Mouse (Mus musculus) hindbrain, embryonic 12.5 days (tissue): ENCODE results near the gene BC017158. TPM values are rescaled to one million over a fixed set of nuclear protein-coding genes. Genes with fewer than 3 reads are reported as not detected.

ENCODE experiments used
- ATAC-seq: fragments of 200-750 bp; cut with Nextera tagmentation; 2 replicates; pipeline ENCODE4 v1.8.0; 2017; ENCODE audit warnings: moderate TSS enrichment; ENCODE audit not compliant: low FRiP score
- H3K27ac ChIP-seq: fragments of 300-500 bp; sonication (generic); 2 replicates; pipeline ENCODE4 v1.5.1; 2016; ENCODE audit warnings: mild to moderate bottlenecking
- H3K27me3 ChIP-seq: fragments of 300-500 bp; sonication (generic); 2 replicates; pipeline ENCODE4 v1.6.1; 2016; ENCODE audit warnings: mild to moderate bottlenecking
- H3K36me3 ChIP-seq: fragments of 300-500 bp; sonication (generic); 2 replicates; pipeline ENCODE4 v1.6.1; 2016; ENCODE audit warnings: mild to moderate bottlenecking
- H3K4me1 ChIP-seq: fragments of 300-500 bp; sonication (generic); 2 replicates; pipeline ENCODE4 v1.6.1; 2016
- H3K4me2 ChIP-seq: fragments of 300-500 bp; sonication (generic); replicated peaks from 2 replicates; pipeline ENCODE4 v1.6.1; 2016; ENCODE audit warnings: mild to moderate bottlenecking
- H3K4me3 ChIP-seq: fragments of 300-500 bp; sonication (generic); 2 replicates; pipeline ENCODE4 v1.5.1; 2016; ENCODE audit warnings: mild to moderate bottlenecking
- H3K9ac ChIP-seq: fragments of 300-500 bp; sonication (generic); 2 replicates; pipeline ENCODE4 v1.6.1; 2016; ENCODE audit warnings: mild to moderate bottlenecking, moderate library complexity
- H3K9me3 ChIP-seq: fragments of 300-500 bp; sonication (generic); replicated peaks from 2 replicates; pipeline ENCODE4 v1.6.1; 2016; ENCODE audit warnings: mild to moderate bottlenecking
- WGBS: fragments of 180-500 bp; shearing (Covaris S2); methylation state at CpG from one replicate; pipeline ENCODE4 v1.1.7; 2016; 5-methylcytosine and 5-hydroxymethylcytosine counted together
- polyA plus RNA-seq: library from polyadenylated mRNA; unstranded; fragments of >200 nt; fragmentation: Nextera tagmentation; extraction: Ambion mirVana; gene quantifications from 2 replicates; pipeline ENCODE4 v1.2.1, GENCODE M21; 2016

The BC017158 gene
- polyA plus RNA-seq, 1 experiment from 2014 or later = 21.7 TPM

DNA sequence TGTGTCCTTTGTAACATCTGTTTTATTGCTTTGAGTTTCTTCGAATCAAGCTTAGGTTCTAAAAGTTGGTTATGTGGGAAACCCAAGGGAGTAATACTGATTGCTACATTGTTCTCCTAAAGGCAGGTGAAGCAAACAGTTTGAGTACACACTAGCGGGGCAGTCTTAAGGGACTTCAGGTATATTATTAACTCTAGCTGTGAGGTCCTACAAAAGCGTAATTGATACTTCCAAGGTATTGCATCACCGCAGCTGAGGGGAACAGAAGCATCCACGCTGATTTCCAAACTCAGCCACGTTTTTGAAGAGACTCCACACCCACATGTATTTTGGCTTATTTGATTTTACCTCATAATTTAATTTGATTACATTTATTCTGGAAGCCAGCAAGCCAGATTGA, 6.2 kb upstream of the BC017158 start:
- Histone ChIP-seq H3K9ac (no peak overlapping the region), H3K27me3 (0 out of 2 replicates have a peak, but pooled peaks cover 3% of the 10 kb centered on the region), H3K27ac (no peak overlapping the region), H3K9me3 (no peaks in the 10 kb centered on the region), H3K4me3 (no peak overlapping the region), H3K4me1 (no peaks in the 10 kb centered on the region), H3K36me3 (no peaks in the 10 kb centered on the region), H3K4me2 (no peak overlapping the region)
- ATAC-seq = no peak
- WGBS = 76% methylated on average over 6 of the region's 6 CpGs

DNA sequence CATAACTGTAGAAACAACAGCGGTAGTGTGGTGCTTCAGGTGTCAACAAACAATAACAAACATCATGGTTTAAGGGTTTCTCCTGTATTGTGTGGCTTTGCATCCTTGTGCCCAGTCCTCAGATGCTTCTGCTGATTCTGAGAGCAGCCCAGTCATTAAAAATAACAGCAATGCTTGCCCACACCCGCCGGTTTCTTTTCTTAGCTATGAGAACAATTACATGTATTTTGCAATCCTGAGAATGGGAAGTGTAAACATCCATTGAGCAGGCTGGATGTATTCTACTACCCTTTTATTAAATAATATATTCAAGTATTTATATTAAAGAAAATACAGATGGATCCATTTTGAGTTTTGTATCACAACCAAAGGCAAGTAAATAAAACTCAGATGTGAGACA, 4.2 kb upstream of the BC017158 start:
- no peak overlapping the region for H3K4me2 ChIP-seq
- WGBS = 86% methylated on average over 3 of the region's 3 CpGs
- peaks cover 10% of the 10 kb centered on the region for H3K4me1 ChIP-seq
- ATAC-seq = no peak
- no peak overlapping the region for H3K27ac ChIP-seq
- no peak overlapping the region for H3K9ac ChIP-seq
- H3K4me3 ChIP-seq = no peak overlapping the region
- H3K27me3 ChIP-seq = 0 out of 2 replicates have a peak, but pooled peaks cover 3% of the 10 kb centered on the region
- no peaks in the 10 kb centered on the region for H3K36me3 ChIP-seq
- H3K9me3 ChIP-seq = no peaks in the 10 kb centered on the region

DNA sequence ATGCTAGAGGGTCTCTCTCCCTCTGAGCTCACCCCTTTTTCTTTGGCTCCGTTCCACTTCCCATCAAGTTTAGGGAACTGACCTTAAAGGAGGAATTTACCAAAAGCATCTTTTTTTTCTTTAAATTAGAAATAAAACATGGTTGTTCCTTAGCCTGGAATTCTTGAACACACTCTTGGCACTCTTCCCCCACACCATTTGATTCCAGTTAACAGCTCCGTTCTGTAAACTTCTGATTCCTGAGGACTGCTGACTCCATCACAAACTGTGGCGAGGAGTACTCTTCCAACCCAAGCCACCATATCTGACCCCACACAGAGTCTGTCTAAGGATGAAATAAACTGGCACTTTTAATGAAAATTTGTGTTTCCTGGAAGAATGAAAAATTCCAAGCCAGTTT, 3.0 kb upstream of the BC017158 start:
- peaks cover 14% of the 10 kb centered on the region for H3K4me1 ChIP-seq
- no peak overlapping the region for H3K4me2 ChIP-seq
- 76% methylated on average over 3 of the region's 3 CpGs for WGBS
- H3K27me3 ChIP-seq = 0 out of 2 replicates have a peak, but pooled peaks cover 3% of the 10 kb centered on the region
- no peak overlapping the region for H3K27ac ChIP-seq
- H3K9me3 ChIP-seq = no peaks in the 10 kb centered on the region
- no peaks in the 10 kb centered on the region for H3K36me3 ChIP-seq
- H3K4me3 ChIP-seq = no peak overlapping the region
- no peak for ATAC-seq
- H3K9ac ChIP-seq = no peak overlapping the region

DNA sequence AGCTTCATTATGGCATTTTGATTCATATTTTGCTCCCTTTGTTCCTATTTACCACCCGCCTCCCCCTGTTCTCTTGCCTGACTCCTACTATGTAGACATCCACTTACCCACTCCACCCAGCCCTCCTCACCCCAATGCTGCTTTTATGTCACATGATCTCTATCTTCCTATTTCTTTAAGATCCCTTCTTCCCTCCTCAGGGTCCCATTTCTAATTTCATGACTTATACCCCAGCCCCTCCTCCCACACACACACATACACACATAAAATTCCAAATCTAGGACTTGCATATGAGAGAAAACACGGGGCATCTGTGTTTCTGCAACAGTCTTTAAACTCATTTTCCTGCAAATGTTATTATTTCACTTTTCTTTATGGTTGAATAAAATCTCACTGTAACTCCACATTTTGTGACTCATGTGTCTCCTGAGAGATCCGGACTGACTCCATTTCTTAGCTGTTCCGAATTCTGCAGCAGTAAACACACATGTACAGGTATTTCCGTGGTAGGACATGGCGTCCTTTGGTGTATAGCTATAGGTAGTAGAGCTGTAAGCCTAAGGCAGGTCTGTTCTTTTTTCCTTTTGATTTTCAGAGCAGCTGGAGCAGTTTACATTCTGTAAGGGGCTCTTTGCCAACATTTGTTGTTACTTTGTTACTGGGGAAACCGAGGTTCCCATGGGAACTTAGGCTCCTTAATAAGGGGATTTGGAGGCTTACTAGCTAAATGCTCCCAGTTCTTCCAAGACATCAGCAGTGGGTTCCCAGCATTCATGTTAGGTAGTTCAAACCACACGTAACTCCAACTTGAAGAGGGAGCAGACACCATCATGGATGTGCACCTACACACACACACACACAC, 742 bp upstream of the BC017158 start:
- Histone ChIP-seq H3K27ac (no peak overlapping the region), H3K4me1 (peaks cover 14% of the 10 kb centered on the region), H3K9ac (peak overlapping the region; percentile 89; the same call in 1 of the 2 replicates), H3K36me3 (peaks cover 6% of the 10 kb centered on the region), H3K9me3 (no peaks in the 10 kb centered on the region), H3K4me3 (peak overlapping the region; percentile 80), H3K4me2 (peak overlapping the region; percentile 85), H3K27me3 (0 out of 2 replicates have a peak, but pooled peaks cover 3% of the 10 kb centered on the region)
- no peak for ATAC-seq
- WGBS = 85% methylated on average over 8 of the region's 8 CpGs

DNA sequence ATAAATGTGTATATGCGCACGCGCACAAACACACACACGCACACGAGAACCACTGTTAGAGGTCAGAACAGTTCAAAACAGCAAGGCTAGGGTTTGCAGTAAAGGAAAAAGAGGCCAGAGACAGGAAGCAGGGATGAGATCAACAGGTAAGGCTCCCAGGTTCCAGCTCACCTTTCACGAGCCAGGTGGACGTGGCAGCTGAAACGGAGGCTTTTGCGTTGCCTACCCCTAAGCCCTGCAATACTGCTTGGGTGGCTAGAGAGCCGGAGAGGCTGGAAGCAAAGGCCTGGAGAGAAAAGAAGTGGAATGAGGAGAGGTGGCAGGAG, 716 bp downstream of the BC017158 start:
- H3K27ac ChIP-seq = no peak overlapping the region
- 0 out of 2 replicates have a peak, but pooled peaks cover 3% of the 10 kb centered on the region for H3K27me3 ChIP-seq
- H3K4me2 ChIP-seq = peak overlapping the region; percentile 85
- peak overlapping the region; percentile 80 for H3K4me3 ChIP-seq
- peaks cover 6% of the 10 kb centered on the region for H3K36me3 ChIP-seq
- H3K9ac ChIP-seq = peak overlapping the region; percentile 89
- peaks cover 14% of the 10 kb centered on the region for H3K4me1 ChIP-seq
- ATAC-seq = no peak
- 39% methylated on average over 10 of the region's 10 CpGs for WGBS
- H3K9me3 ChIP-seq = no peaks in the 10 kb centered on the region

DNA sequence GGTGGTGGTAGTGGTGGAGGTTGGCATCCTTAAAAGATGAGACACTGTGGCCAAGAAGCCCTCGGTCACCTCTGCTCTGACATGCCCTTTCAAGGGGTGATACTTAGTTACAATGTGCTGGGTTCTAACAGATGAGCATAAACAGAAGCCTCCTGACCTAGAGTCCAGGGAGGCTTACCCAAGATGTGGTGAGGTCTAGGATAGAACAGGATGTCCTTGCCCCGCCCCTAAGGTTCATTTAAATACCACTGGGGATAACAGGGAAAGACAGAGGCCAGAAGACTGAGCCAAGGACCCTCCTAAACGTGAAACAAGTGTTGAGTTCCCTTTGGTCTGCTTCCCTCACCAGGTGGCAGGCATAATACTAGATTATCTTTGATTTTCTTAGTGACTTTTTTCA, 1.5 kb downstream of the BC017158 start:
- H3K36me3 ChIP-seq = peaks cover 6% of the 10 kb centered on the region
- H3K4me1 ChIP-seq = peaks cover 14% of the 10 kb centered on the region
- 0 out of 2 replicates have a peak overlapping the region, but pooled peaks have one; percentile 41 for H3K9ac ChIP-seq
- H3K9me3 ChIP-seq = no peaks in the 10 kb centered on the region
- 62% methylated on average over 3 of the region's 3 CpGs for WGBS
- 0 out of 2 replicates have a peak, but pooled peaks cover 3% of the 10 kb centered on the region for H3K27me3 ChIP-seq
- no peak overlapping the region for H3K4me2 ChIP-seq
- H3K4me3 ChIP-seq = no peak overlapping the region
- no peak for ATAC-seq
- no peak overlapping the region for H3K27ac ChIP-seq

DNA sequence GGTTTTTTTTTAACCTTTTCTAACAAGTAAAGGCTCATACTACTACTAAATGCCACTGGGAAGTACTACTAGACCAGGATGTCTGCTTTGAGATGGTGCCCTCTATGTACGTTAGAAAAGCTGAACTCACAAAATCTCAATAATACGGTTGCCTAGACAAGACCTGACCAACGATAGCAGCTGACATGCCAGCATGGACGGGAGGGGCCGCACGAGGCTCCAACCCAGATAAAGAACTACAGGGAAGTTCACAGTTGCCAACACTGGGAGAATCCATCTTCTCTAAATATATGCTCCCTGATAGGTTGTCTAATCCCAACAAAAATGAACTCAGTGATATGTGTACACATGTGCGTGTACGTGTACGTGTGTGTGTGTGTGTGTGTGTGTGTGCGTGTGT, 3.2 kb downstream of the BC017158 start:
- no peak for ATAC-seq
- Histone ChIP-seq H3K9me3 (no peaks in the 10 kb centered on the region), H3K9ac (no peak overlapping the region), H3K36me3 (peaks cover 8% of the 10 kb centered on the region), H3K4me2 (no peak overlapping the region), H3K4me1 (peaks cover 14% of the 10 kb centered on the region), H3K27ac (no peak overlapping the region), H3K4me3 (no peak overlapping the region), H3K27me3 (no peaks in the 10 kb centered on the region)
- 90% methylated on average over 10 of the region's 10 CpGs for WGBS

DNA sequence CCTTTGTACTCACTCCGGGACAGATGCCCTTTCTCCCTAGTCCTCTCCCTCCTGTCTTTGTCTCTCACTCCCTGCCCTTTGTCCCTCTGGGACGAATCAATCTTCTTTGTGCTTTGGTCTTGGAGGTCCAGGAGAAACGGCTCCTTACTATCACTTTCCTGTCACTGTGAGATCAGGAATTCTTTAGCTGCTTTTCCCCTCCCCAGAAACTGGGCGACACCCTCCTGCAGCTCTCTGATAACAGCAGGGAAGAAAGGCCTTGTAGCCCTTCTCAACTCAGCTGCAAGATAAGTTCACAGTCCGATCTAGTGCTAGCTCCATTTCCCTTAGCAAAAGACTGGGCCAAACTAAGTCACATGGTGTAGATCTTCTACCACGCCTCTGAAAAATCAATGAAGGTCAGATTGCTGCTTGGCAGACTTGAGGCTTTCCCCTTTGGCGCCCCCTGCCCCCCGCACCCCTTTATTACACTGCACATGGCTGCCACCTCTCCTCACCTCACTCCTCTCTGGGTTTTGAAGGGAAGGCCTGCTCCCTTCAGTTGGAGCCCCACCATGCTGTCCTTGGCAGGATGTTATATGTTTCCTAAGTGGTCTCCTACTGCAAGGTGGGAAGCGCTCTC, 8.9 kb downstream of the BC017158 start:
- Histone ChIP-seq H3K9ac (no peak overlapping the region), H3K4me2 (no peak overlapping the region), H3K27ac (no peak overlapping the region), H3K9me3 (no peaks in the 10 kb centered on the region), H3K4me1 (peaks cover 2% of the 10 kb centered on the region; the same call in 1 of the 2 replicates), H3K27me3 (no peaks in the 10 kb centered on the region), H3K4me3 (no peak overlapping the region), H3K36me3 (peaks cover 19% of the 10 kb centered on the region; the same call in 1 of the 2 replicates)
- 18% methylated on average over 9 of the region's 9 CpGs for whole genome bisulfite sequencing
- no peak for ATAC-seq

DNA sequence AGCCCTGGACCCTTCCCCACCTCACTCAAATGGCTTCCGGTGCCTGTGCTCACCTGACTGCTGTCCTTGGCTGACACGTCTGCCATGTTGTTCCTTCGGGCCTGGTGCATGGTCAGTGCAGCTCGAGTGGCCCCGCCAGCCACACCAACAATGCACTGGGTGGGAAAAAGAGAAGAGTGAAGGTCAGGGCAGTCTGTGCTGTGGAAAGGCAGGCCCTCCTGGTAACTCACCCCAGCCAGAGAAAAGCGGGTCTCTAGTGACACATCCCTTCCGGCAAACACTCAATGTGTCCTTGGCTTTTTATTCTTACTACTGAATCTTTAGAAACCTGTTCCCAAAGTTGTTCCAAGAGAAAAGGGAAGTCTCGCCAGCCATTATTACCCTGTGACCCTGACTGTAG, 12.9 kb downstream of the BC017158 start:
- Histone ChIP-seq H3K4me3 (no peak overlapping the region), H3K9ac (no peak overlapping the region), H3K36me3 (peaks cover 17% of the 10 kb centered on the region; the same call in 1 of the 2 replicates), H3K27me3 (no peaks in the 10 kb centered on the region), H3K4me2 (no peak overlapping the region), H3K27ac (no peak overlapping the region), H3K9me3 (no peaks in the 10 kb centered on the region), H3K4me1 (peaks cover 11% of the 10 kb centered on the region)
- no peak for ATAC-seq
- WGBS = 93% methylated on average over 8 of the region's 8 CpGs

DNA sequence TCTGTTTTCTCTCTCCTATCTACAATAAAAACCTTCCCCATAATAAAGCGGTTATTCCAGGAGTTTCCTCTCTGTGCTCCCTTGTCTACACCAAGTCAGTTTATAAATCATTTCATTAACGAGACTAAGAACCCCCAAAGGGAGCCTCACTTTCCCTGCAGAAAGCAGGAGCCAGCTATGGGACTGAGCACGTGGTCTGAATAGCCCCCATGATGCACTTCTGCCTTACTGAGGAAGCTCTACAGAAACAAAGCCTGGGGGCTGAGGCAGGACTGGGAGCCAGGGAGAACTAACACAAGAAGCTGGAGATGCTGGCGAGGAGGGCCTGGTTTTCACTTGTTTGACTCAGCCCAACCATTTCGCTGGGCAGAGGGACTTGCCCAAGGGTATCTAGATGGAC, 13.9 kb downstream of the BC017158 start:
- H3K27me3 ChIP-seq = peaks cover 5% of the 10 kb centered on the region; the same call in 1 of the 2 replicates
- H3K4me2 ChIP-seq = no peak overlapping the region
- no peaks in the 10 kb centered on the region for H3K9me3 ChIP-seq
- peaks cover 11% of the 10 kb centered on the region for H3K4me1 ChIP-seq
- ATAC-seq = no peak
- 56% methylated on average over 5 of the region's 5 CpGs for WGBS
- H3K4me3 ChIP-seq = no peak overlapping the region
- H3K27ac ChIP-seq = no peak overlapping the region
- H3K36me3 ChIP-seq = peaks cover 22% of the 10 kb centered on the region; the same call in 1 of the 2 replicates
- no peak overlapping the region for H3K9ac ChIP-seq

DNA sequence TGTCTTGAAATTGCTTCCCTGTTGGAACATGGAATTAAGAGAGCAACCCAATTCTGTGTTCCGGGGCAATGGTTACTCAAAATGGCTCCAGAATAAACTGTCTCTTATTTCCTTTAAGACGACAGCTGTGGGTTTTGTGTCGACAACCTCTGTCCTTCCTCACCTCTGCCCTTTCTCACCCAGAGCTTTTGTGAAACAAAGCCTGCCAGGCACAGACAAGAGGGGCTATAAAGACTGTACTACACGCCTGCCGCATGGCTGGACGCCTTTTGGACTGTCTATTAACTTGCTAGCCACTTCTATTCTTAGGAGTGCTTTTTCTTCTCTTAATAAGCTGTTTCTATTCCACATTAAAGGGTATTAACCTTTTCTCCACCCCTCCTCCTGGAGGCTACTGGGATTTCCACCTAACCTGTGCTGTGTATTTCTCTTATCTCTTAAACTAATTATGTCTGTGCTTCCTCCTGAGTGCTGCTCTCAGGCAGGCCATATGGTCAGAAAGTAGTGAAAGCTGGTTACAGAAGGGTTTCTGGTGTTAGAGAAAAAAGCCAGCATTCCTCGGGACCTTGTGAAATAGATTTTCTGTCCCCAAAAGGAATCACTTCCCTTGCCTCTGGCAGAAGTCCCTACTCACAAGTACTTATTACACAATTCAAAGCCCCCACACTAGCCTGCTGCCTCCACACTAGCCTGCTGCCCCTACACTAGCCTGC, 15.3 kb downstream of the BC017158 start:
- H3K4me3 ChIP-seq = no peak overlapping the region
- H3K27ac ChIP-seq = peak overlapping the region; percentile 17; the same call in 1 of the 2 replicates
- no peaks in the 10 kb centered on the region for H3K9me3 ChIP-seq
- H3K36me3 ChIP-seq = peaks cover 18% of the 10 kb centered on the region
- H3K9ac ChIP-seq = no peak overlapping the region
- 11% methylated on average over 7 of the region's 7 CpGs for WGBS
- no peak overlapping the region for H3K4me2 ChIP-seq
- H3K4me1 ChIP-seq = peaks cover 11% of the 10 kb centered on the region
- H3K27me3 ChIP-seq = peaks cover 5% of the 10 kb centered on the region; the same call in 1 of the 2 replicates
- no peak for ATAC-seq

DNA sequence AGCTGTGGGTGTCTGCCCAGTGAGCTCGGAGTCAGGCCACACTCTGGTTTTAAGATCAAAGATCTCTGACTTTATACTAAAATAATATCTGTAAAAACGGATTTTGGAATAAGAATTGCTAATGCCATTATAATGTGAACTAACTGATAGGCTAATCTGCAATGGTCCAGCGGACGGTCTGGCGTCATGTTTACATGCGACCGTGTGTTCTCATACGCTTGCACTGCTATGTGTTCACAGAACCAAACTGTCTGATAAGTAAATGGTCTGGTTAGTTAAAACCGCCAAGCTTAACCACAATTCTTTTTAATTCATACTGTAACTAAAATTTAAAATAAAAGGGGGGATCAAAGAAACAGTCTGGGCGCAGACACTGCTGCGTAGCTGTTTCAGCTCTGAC, 16.2 kb downstream of the BC017158 start:
- Histone ChIP-seq H3K4me1 (peaks cover 13% of the 10 kb centered on the region), H3K4me3 (no peak overlapping the region), H3K27ac (no peak overlapping the region), H3K4me2 (no peak overlapping the region), H3K27me3 (peaks cover 5% of the 10 kb centered on the region; the same call in 1 of the 2 replicates), H3K9ac (no peak overlapping the region), H3K36me3 (peaks cover 11% of the 10 kb centered on the region), H3K9me3 (no peaks in the 10 kb centered on the region)
- WGBS = 81% methylated on average over 11 of the region's 11 CpGs
- ATAC-seq = no peak
